Mouse (Mus musculus) erythroblast, adult 5-6 weeks (primary cell): ENCODE data around the gene Enkd1. TPM values are rescaled to one million over a fixed set of nuclear protein-coding genes. Genes with fewer than 3 reads are reported as not detected.

Experiments
- ATAC-seq: replicated peaks from 2 replicates; pipeline ENCODE4 v1.8.0; 2016; ENCODE audit warnings: moderate number of reproducible peaks, mild to moderate bottlenecking, moderate TSS enrichment, inconsistent platforms; ENCODE audit not compliant: poor library complexity, low FRiP score, severe bottlenecking
- total RNA-seq, 2 experiments: library from RNA; stranded (forward) in 1 of 2; stranded (reverse) in 1 of 2; fragments of 150-400 nt in 1 of 2; fragments of 200-764, 138-1000 nt in 1 of 2; gene quantifications; 2 replicates each; pipeline versions ENCODE4 v1.2.3 to v1.2.4; 2015 to 2017; ENCODE audit warnings: low replicate concordance in 2 of 2

Enkd1 gene
- total RNA-seq (2015; ENCODE audit: low replicate concordance): 2.1 and 2.5 TPM in 2 replicates
- total RNA-seq (2017; ENCODE audit: low replicate concordance): 2.7 and 7.0 TPM in 2 replicates

DNA sequence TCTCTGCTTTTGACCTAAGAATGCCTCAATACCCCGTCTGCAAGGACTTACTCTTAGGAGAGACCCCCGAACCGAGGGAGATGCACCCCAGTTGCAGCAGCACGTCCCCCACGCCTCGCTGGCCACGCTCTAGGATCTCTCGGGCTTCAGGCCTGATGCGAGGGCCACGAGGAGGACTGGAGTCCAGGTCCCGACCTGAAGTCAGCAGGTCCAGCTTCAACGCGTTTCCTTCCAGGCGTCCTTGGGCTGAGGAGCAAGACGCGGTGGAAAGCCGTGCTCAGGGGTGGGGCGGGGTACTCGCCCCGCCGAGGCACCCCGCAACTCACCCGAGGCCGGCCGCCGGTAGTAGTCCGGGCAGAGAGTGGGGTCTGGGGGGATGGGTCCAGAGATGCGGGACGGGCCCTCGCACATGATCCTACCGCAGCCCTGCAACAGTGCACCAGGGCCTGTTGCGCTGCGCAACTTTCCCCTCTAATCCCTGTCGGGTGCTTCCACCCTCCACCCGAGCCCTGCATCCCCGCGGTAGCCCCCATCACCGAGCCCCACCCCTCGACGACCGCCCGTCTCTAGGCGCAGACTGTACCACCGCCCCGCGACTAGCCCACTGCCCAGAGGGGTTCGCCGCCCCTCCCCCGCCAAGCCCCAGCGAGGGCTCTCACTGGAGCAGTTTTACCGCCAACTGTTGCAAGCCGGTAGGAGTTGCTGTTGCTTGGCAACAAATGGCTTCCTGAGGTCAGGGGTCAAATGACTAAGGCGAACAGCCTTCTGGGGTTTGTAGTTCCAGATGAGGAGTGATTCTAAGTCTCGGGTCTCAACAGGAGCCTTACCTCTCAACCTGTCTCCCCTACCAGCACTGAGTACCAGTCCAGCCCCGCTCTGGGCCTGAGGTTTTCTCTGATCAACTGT lies at the start of gene Enkd1, which contains the start of gene 4933405L10Rik:
Enkd1 (minus strand) TSS at position 713 of the 906 bp plus-strand sequence.
4933405L10Rik (plus strand) TSS at position 158 of the 906 bp plus-strand sequence.
- ATAC-seq: peak; percentile 75

DNA sequence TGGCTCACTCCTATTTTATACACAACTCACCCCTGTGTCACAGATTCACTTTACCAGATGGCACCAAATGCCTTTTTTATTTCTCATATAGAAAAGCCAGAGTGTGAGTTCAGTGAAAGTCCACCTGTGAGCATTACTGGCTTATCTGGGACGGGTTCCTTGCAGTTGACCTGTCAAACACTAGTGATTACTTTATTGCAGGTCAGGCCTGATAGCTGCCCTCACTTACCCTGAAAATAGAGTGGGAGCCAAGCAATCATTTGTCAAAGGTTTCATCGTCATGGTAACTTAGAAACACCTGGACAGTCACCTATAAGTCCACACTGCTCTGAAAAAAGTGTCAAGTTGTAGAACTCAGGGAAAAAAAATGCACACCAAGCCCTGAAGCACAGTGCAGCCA lies 46.7 kb upstream of the Enkd1 start:
- no peak for ATAC-seq

DNA sequence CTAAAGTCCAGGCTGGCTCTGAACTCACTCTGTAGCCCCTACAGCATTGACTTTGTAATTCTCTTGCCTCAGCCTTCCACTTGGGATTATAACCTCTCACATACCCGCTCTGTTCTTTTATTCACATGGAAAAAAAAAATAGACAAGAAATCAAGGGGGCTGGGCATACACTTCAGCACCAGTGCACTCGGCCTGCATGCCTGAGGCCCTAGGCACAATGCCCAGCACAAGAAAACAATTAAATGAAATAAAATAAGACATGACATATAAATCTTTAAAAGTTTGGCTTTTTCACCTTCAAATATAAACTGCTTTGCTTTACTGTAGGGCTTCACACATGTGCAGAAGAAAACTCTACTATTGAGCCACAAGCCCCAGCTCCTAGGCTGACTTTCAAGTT lies 45.9 kb upstream of the Enkd1 start:
- no peak for ATAC-seq

DNA sequence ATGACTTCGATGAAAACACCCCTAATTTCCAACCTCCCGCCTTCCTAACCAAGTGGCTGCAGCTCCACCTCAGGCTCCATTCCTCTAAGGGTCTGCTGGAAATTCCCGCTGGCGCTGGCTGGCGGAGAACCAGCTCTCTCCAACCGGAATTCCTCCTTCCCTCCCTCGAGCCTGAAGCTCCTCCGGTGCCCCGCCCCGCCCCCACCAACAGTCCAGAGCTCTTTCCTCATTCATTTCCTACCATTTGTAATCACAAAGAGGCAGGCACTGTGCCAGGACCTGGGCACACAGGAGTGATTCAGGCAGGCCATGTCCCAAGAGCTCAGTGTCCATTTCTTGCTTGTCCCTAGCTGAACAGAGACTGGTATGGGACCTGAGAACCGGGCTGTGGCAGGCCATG lies 42.6 kb upstream of the Enkd1 start:
- no peak for ATAC-seq

DNA sequence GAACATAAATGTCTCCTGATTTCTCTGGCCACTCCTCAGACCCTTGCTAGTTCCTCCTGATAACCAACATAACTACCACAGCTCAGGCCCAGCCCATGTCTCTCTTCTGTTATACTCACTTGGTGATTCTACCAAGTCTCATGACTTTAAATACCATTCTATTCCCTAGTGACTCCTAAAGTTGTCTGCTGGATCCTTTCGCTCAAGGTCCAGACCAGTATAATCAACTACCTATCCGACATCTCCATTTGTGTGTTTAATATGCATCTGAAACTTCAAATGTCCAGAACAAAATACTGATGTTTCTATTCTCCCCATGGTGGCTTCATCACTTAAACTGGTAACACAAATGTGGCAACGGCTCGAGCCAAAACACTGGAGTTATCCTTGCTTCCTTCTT lies 35.3 kb upstream of the Enkd1 start:
- no peak for ATAC-seq

DNA sequence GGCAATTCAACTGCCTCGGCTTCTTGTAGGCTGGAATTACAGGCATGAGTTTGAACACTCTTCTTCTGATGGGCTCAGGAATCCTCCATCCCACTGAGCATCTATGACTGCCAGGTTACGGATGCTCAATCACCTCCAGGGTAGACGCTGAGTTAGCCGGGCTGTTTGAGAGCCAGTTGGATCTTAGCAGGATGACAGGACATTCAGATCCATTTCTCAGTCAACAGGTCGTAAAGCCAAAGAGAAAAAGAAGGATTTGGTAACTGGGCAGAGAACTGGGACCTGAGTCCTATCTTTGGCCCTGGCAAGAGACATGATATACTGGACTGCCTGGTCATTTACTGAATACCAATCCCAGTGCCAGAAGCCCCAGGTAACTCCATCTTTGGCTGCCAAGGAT lies 31.2 kb upstream of the Enkd1 start:
- ATAC-seq: no peak

DNA sequence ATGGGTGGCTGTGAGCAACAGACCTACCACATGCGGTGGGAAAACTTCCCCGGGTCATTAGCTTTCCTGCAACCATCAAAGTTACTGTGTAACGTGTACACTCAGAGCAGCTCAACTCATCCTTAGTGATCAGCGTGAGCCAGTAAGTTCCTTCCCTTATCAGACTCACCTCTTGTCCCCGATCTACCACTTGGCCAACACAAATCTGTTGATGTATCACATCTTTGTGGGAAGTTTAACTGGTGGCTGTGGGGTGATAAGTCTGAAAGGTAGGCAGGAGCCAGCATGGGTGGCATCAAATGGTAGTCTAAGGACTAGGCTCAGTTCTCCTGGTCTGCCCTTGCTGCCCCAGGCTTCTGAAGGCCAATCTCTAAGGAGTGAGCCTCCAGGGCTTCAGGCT lies 24.2 kb upstream of the Enkd1 start:
- no peak for ATAC-seq

DNA sequence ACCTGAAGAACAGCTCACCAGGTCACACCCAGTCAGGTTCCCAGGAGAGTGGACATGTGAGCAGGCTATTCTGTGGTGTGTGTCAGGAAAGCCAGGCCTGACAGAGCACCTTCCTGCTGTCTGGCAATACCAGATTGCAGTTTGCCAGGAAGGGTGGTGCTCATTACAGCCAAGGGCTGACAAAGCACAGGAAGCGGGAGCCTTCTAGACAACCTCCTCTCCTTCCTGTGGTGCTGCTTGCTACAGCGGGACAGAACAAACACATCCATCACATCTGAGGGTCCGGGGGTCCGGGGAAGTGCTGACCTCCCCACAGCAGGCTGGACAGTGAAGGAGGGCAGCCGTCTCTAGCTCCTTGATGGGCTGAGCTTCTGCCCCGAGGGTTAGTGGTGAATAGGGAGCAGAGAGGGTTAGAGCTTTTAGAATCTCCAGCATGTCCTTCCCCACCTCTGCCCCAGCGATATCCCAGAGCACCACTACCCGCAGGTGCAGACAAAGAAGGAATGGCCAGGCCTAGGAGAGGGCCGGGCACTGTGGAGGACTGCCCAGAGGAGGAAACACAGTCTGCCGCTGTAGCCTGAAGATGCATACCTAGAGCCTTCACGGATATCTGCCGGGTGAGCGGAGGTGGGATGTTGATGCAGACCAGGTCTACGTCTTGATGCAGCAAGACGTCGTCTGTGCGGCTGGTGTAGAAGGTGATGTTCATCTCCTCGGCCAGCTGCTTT lies 19.6 kb upstream of the Enkd1 start:
- 0 out of 2 replicates have a peak, but pooled peaks have one; percentile 20 for ATAC-seq

DNA sequence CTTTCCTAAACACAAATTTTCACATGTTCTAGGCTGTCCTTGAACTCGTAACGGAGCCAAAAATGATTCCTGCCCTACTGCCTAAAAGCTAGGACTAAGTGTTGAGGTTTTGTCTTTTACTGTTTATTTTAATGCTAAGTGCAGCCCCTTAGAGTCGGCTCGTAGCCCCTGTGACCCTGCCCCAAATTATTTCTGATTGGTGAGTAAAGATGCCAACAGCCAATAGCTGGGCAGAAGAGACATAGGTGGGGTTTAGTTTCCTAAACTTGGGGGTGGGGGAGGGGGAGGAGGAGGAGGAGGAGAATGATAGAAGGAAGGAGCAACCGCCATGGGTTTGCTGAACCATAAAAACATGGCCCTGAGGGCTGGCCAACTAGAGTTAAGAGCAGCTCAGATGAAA lies 17.7 kb upstream of the Enkd1 start:
- no peak for ATAC-seq

DNA sequence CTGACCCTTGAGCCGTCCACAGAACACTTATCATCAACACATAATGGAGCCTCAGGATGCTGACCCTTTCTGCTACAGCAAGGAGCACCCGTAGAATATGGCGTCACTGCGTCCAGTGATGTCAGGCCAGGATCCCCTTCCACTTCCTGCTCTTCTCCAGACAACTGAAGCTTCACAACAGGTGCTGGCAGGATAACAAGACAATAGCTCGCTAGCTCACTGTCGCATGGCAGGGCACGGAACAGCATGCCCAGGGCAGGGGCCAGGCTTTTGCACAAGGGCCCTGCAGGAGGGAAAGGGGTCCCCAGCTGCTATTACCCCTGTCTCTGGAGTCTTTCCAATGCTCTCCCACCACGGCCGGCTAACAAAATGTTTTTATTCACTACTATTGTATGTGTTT lies 14.9 kb upstream of the Enkd1 start:
- ATAC-seq: no peak

DNA sequence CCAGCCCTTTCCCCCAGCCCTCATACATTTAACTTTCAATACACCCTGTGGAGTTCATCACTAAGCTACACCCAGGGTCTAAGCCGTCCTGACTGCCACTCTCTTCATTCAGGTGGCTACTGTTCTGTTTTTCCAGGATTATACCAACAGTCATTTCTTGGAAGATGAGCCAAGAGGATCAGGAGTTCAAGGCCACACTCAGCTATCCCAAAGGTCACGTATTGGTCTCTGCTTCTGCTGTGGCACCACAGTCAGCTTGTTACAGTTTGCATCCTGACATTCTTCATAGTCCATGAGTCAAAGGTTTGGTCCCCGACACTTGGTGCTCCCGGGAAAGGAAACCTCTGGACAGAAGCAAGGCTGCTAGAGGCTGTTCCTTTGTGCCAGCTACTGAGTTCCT lies 11.6 kb upstream of the Enkd1 start:
- ATAC-seq: no peak

DNA sequence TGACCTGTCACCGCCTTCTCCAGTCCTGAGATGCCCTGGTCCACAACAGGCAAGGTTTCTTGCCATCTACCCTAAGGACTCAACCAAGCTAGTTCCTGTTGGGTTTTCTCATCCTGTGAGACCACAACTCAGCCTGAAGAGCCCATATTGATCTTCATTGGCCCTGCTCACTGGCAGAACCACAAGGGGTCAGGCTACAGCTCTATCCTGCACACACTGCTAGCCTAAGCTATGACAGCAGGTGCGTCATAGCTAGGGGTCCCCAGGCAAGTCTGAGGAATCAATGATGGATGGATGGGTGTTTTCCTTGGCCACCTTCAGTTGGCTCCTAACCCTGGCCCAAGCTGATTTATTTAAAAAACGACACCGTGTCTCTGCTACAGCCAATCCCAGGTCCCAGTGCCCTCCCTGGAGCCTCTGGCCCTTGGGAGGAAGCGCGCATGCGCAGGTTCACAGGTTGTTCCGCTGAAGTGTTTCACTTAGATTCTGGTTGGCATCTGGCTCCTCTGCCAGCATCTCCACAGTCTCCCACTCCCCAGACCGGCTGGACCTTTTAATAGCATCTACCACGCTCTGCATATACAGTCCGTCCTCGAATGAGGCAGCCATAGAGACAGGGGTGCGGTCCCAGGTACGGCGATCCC lies 8.4 kb upstream of the Enkd1 start:
- ATAC-seq: no peak

DNA sequence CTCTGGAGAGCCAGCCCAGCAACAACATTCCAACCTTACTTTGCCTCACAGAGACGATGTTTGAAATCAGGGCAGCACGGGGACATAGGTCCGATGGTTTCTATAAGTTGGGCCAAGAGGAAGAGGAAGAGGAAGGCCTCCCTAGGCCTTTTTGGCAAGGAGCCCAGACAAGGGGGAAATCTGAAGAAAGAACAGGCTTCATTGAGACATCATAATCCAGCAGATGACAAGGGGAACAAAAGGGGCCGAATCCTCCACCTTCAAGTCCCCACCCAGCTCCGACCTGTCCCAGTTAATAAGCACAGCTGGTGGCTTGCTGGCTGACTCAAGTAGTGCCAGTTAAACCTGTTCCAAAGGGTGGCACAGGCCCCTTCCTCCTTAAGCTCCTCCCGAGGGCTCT lies 7.0 kb upstream of the Enkd1 start:
- ATAC-seq: no peak

DNA sequence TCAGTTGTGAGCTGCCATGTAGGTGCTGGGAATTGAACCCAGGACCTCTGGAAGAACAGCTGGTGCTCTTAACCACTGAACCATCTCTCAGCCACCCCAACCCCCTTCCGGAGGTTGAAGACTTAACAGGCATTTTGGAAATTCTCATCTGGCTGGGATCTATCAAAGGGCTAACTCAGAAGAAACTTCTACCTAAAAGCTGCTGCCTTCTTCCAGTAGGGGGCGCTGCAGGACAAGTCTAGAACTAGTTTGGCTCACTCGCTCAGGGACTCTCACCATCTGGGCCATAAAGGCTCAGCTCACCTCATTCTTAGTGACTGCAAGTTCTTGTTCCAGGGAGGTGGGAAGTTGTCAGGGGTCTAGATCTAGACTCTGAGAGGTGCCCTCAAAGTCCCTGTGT lies 6.1 kb upstream of the Enkd1 start:
- ATAC-seq: peak; percentile 85

DNA sequence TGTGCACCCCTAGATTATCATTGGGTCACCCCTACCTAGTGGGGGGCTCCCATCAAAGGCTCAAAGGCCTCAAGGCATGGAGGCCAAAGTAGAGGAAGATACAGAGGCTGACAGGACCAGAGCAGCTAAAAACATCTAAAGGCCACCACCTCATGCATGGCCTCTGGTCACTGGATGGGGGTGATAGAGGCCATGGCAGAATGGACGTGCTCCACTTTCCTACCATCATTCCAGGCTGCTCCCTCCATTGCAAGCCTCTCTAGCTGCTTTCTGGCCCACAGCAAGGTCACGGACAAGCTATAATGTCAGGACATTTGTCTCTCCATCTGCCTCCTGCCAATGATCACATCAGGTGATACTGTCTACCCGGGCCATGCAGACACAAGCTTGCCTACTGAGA lies 4.3 kb upstream of the Enkd1 start:
- no peak for ATAC-seq

DNA sequence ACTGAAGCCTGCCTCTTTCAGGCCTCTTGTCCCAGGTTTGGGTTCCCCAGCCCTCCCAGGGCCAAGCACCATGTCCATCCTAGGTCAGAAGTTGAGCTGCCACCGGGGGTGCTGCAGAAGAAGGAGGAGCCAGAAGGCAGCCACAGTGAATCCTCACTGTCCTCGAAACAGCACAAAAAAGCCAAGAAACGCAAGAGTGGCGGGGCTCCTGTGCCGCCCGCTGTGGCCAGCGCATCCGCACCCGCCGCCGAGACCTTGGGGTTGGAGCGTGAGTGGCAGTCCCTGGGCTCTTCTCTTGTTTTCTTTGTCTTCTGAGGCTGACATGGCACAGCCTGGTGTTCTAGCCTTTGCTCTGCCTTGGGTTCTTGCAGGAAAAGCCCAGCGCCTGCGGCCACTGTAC lies 1.3 kb upstream of the Enkd1 start:
- no peak for ATAC-seq

DNA sequence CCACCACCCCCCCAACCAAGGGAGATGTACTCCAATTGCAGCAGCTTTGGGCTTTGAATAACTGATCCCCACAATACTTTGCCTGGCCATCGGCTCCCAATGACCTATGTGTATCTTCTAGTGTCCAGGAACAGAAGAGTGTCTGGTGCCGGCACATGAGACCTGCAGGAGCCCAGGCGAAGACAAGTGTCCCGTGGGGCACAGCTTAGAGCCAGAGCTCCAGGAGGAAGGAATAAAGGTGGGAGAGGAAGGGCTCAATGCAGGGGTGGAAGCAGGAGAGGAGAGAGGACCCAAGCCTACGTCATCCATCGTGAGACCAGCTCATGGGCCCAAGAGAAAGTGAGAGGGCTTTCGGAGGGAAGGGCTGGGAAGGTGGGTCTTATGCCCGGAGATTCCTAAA lies 665 bp upstream of the Enkd1 start:
- ATAC-seq: no peak

DNA sequence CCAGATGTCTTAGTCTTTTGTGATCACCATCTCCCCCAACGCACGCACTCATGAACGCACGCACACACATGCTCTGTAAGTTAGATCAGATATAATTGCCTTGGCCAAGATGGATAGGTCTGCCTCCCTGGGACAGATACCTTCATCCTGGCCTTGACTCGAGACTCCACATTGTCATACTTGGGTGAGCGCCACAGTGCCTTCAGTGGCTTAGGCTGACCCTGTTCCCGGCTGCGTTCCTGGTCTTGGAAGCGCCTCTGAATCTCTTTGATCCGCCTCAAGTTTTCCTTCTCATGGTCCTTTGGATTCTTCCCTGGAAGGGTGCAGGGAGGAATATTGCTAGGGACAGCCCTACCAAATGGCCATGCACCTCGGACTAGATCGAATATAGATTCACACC lies 1.6 kb downstream of the Enkd1 start:
- no peak for ATAC-seq

DNA sequence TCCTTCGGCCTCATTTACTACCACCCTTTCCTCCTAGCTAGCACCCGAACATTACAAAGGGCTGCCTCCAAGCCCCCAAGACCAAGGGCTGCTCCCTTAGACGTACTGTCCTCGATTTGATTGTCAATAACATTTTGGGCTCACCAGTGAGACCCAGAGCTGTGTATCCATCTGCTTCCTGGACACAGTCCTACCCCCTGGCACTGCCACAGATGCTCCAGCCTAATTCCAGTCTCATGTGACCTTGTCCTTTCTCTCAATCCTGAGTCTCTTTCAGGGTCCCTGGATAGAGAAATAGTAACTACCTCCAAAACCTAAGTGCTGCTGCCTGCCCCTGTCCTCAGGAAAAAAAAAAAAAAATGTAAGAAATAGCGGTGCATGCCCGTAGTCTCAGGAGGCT lies 3.1 kb downstream of the Enkd1 start:
- ATAC-seq: no peak

DNA sequence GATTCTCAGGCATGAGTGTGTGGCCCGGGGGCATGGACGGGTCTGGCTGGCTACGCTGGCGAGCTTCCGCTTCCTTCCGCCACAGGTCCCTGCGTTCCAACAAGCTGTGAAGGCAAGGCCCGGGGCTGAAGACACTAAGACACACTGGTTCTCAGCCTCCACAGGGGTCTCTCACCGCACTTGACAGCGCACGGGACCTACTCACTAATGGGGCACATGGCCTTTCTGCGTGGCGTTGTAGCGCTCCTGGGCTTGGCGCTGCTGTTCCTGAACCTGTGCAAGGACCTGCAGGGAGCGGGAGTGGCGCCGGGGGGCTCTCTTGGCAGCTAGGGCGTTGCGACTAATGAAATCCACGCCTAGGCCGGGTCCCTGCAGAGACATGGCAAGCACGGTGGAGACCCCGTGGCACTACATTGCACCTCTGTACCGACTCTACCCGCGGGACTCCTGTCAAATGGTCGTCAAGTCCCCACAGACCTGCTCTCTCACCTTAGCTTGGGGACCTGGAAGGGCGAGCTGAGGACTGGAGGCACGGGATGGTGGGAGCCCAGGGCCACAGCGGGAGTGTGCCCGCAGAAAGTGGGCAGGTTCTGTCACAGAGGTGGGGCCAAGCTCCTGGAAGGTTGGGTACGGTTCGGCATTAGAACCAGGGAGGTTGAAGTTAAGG lies 3.7 kb downstream of the Enkd1 start:
- no peak for ATAC-seq
